Mouse (Mus musculus): Measurements from ENCODE around the gene Srarp.

- TF ChIP-seq GATA1 (IDR thresholded peaks at IDR 0.05; ENCODE audit: low read length) (no peak), TAL1 (IDR thresholded peaks at IDR 0.05; ENCODE audit: low read length) (no peak)
These were observed 6.1 kb downstream of the Srarp start for GRCm38 (mm10) chr4:141429847-141430246.
